40 mouse cellular contexts compared by ENCODE assay signal in the genomic region with DNA sequence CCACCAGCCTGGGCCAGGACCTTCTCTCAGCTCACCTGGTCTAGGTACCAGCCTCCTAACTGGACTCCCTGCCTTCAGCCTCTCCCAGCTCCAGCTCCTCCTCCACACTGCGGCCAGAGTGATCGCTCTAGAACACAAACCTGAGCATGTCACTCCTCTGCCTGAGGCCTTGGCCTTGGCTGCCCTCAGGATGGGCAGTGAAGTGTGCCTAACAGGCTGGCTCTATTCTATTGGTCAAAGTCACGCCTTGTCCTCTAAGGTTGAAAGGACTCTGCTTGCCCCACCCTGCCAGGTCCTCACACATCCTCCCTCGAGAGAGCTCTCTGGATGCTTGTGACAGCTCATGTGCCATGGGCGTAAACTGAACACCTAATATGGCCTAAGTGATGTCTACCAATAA. TPM values are rescaled to one million over a fixed set of nuclear protein-coding genes. Genes with fewer than 3 reads are reported as not detected.
A peak's percentile ranks its signal among the peaks of the same experiment; 100 is the strongest.
DNase-seq lines count a peak whose midpoint lies in the region; ATAC-seq and TF ChIP-seq lines count a peak whose summit lies in the region.
"Had no signal": no experiment of that assay in that cellular context is flagged by ENCODE, and none has a peak within 500 bp of the region (broad histone marks: within the 10 kb centered on the region; RNA-seq: fewer than 3 reads in every experiment).

No protein-coding gene starts in this region.

- H3K27me3 ChIP-seq in kidney, embryonic 15.5 days = peaks cover 15% of the 10 kb centered on the region
- H3K27me3 ChIP-seq in kidney, adult 2 months (replicated peaks; ENCODE audit: control insufficient read depth, insufficient read depth, low read length) = no peaks in the 10 kb centered on the region
- peaks cover 11% of the 10 kb centered on the region for H3K27me3 ChIP-seq in kidney, embryonic 16.5 days (ENCODE audit: insufficient read depth, low read length)

- WGBS in kidney, embryonic 15.5 days = 61% methylated on average over 5 of the region's 5 CpGs
- 44% methylated on average over 5 of the region's 5 CpGs for WGBS in kidney, adult 2 months
- WGBS in kidney, embryonic 16.5 days = 61% methylated on average over 5 of the region's 5 CpGs

- no peak for TF ChIP-seq CTCF in kidney, adult 2 months (conservative IDR thresholded peaks at IDR 0.05; ENCODE audit: insufficient read depth, insufficient read length, low read depth, low read length)

- ATAC-seq in kidney, embryonic 15.5 days (replicated peaks; ENCODE audit: low FRiP score) = no peak
- peak; percentile 29 for ATAC-seq in kidney, embryonic 16.5 days (ENCODE audit: low FRiP score, low TSS enrichment)
- no peak for ATAC-seq in megakaryocyte, adult 5-6 weeks (ENCODE audit: poor library complexity, severe bottlenecking)
- ATAC-seq: activated CD4-positive, CD25-positive, alpha-beta regulatory T cell, adult 4 months; CD4-positive, CD25-positive, alpha-beta regulatory T cell, adult 4 months; forebrain, embryonic 15.5 days; hindbrain, postnatal 0 days; intestine, embryonic 16.5 days had no signal

- DNase-seq in kidney, adult 18-20 months = peak; percentile 70
- DNase-seq in kidney, adult 2 months = peak; percentile 88
- peak; percentile 81 to 83 for DNase-seq in kidney, postnatal 36 days
- DNase-seq in right cerebral cortex, postnatal 25 days = no peak
- DNase-seq: adrenal gland, adult 8-10 months; cerebellum, adult 8-10 months; heart, adult 18-20 months; heart, postnatal 36 days; left cerebral cortex, postnatal 4 days; liver, embryonic 13.5 days; lung, embryonic 14.5 days; midbrain, embryonic 14.5 days; right cerebral cortex, postnatal 14 days; thymus, postnatal 14 days had no signal

- H3K36me3 ChIP-seq in kidney, embryonic 15.5 days = peaks cover 70% of the 10 kb centered on the region
- H3K36me3 ChIP-seq in kidney, adult 2 months (ENCODE audit: control insufficient read depth, insufficient read depth, low read length) = no peaks in the 10 kb centered on the region
- peaks cover 41% of the 10 kb centered on the region for H3K36me3 ChIP-seq in kidney, embryonic 16.5 days (ENCODE audit: insufficient read depth, low read length)

- H3K9ac ChIP-seq in kidney, embryonic 15.5 days = no peak overlapping the region
- H3K9ac ChIP-seq in kidney, embryonic 16.5 days (replicated peaks; ENCODE audit: low read length) = no peak overlapping the region
- H3K9ac ChIP-seq: embryonic facial prominence, embryonic 13.5 days; forebrain, embryonic 15.5 days; hindbrain, embryonic 12.5 days; liver, embryonic 13.5 days; lung, embryonic 14.5 days had no signal

- no peak for TF ChIP-seq POLR2A in kidney, adult 2 months (IDR thresholded peaks at IDR 0.05; ENCODE audit: low read depth, low read length)

- no peaks in the 10 kb centered on the region for H3K9me3 ChIP-seq in kidney, embryonic 15.5 days (replicated peaks)
- H3K9me3 ChIP-seq in kidney, embryonic 16.5 days (ENCODE audit: low read length) = no peaks in the 10 kb centered on the region
- H3K9me3 ChIP-seq: embryonic facial prominence, embryonic 13.5 days; forebrain, embryonic 10.5 days; forebrain, embryonic 15.5 days; hindbrain, embryonic 12.5 days; liver, embryonic 13.5 days had no signal

- H3K27ac ChIP-seq in kidney, embryonic 15.5 days = no peak overlapping the region
- H3K27ac ChIP-seq in kidney, adult 2 months (ENCODE audit: insufficient read depth, low read depth, low read length) = no peak overlapping the region
- H3K27ac ChIP-seq in kidney, embryonic 16.5 days (ENCODE audit: low read length) = no peak overlapping the region
- H3K27ac ChIP-seq: embryonic facial prominence, embryonic 13.5 days; forebrain, embryonic 10.5 days; forebrain, embryonic 15.5 days; hindbrain, embryonic 12.5 days; hindbrain, postnatal 0 days; layer of hippocampus, adult 2 months; liver, embryonic 13.5 days; macrophage had no signal

- H3K4me3 ChIP-seq in kidney, embryonic 15.5 days (replicated peaks) = no peak overlapping the region
- no peak overlapping the region for H3K4me3 ChIP-seq in kidney, adult 2 months (ENCODE audit: insufficient read depth, low read depth, low read length)
- no peak overlapping the region for H3K4me3 ChIP-seq in kidney, embryonic 16.5 days (ENCODE audit: low read length)
- H3K4me3 ChIP-seq: embryonic facial prominence, embryonic 13.5 days; forebrain, embryonic 10.5 days; forebrain, embryonic 15.5 days; hindbrain, embryonic 12.5 days; layer of hippocampus, adult 2 months; liver, embryonic 13.5 days had no signal

- no peak overlapping the region for H3K4me2 ChIP-seq in kidney, embryonic 15.5 days
- no peak overlapping the region for H3K4me2 ChIP-seq in kidney, embryonic 16.5 days (replicated peaks; ENCODE audit: low read depth, low read length)
- H3K4me2 ChIP-seq: embryonic facial prominence, embryonic 13.5 days; forebrain, embryonic 15.5 days; heart, embryonic 11.5 days; hindbrain, embryonic 12.5 days; liver, embryonic 13.5 days; lung, embryonic 14.5 days had no signal

- H3K4me1 ChIP-seq in kidney, embryonic 15.5 days = peaks cover 32% of the 10 kb centered on the region
- H3K4me1 ChIP-seq in kidney, adult 2 months (ENCODE audit: control insufficient read depth, insufficient read depth, low read length) = no peaks in the 10 kb centered on the region
- peaks cover 9% of the 10 kb centered on the region for H3K4me1 ChIP-seq in kidney, embryonic 16.5 days (ENCODE audit: insufficient read depth, low read length)

RNA-seq across cellular contexts. Expression of gene Doc2a, which starts 6.2 kb away (rescaled TPM):
- polyA plus RNA-seq in kidney, embryonic 15.5 days (2015; fragmentation: Nextera tagmentation; extraction: Ambion mirVana) = 6.6 and 11.4 TPM in 2 replicates
- polyA plus RNA-seq in kidney, adult 2 months (2012; rRNA removed) = 0.15 and 0.33 TPM in 2 replicates
- 7.8 and 8.7 TPM in 2 replicates for polyA plus RNA-seq in kidney, embryonic 16.5 days (2015; fragmentation: Nextera tagmentation; extraction: Ambion mirVana)
- not detected in 2 replicates for total RNA-seq in megakaryocyte, adult 5-6 weeks (2015)
- total RNA-seq in megakaryocyte, adult 5-6 weeks (2017) = not detected in 2 replicates
- total RNA-seq: common myeloid progenitor, adult 5-6 weeks; gastrocnemius, adult 18-20 months; gastrocnemius, postnatal 36 days; heart, adult 18-20 months; heart, postnatal 36 days; monocyte, adult 5-6 weeks had no signal
- polyA plus RNA-seq: activated CD4-positive, CD25-positive, alpha-beta regulatory T cell, adult 4 months; CD4-positive, CD25-positive, alpha-beta regulatory T cell, adult 4 months; heart, embryonic 16.5 days; urinary bladder, adult 2 months had no signal

RNA-seq across cellular contexts. Expression of gene Hirip3, which starts 8.3 kb away (rescaled TPM):
- polyA plus RNA-seq in kidney, embryonic 15.5 days (2015; fragmentation: Nextera tagmentation; extraction: Ambion mirVana) = 36.8 and 40.1 TPM in 2 replicates
- 4.2 and 6.6 TPM in 2 replicates for polyA plus RNA-seq in kidney, adult 2 months (2012; rRNA removed)
- polyA plus RNA-seq in kidney, embryonic 16.5 days (2015; fragmentation: Nextera tagmentation; extraction: Ambion mirVana) = 32.6 and 42.7 TPM in 2 replicates
- 14.6 and 22.0 TPM in 2 replicates for total RNA-seq in megakaryocyte, adult 5-6 weeks (2015)
- 147 and 164 TPM in 2 replicates for total RNA-seq in megakaryocyte, adult 5-6 weeks (2017)

RNA-seq across cellular contexts. Expression of gene Ino80e, which starts 8.7 kb away (rescaled TPM):
- 88.9 and 91.0 TPM in 2 replicates for polyA plus RNA-seq in kidney, embryonic 15.5 days (2015; fragmentation: Nextera tagmentation; extraction: Ambion mirVana)
- polyA plus RNA-seq in kidney, adult 2 months (2012; rRNA removed) = 39.6 and 47.0 TPM in 2 replicates
- 75.3 and 88.0 TPM in 2 replicates for polyA plus RNA-seq in kidney, embryonic 16.5 days (2015; fragmentation: Nextera tagmentation; extraction: Ambion mirVana)
- 42.5 and 51.5 TPM in 2 replicates for total RNA-seq in megakaryocyte, adult 5-6 weeks (2015)
- total RNA-seq in megakaryocyte, adult 5-6 weeks (2017) = 21.3 and 46.4 TPM in 2 replicates

RNA-seq across cellular contexts. Expression of gene 4930451I11Rik, which starts 22.0 kb away (rescaled TPM):
- not detected in 2 replicates for polyA plus RNA-seq in kidney, embryonic 15.5 days (2015; fragmentation: Nextera tagmentation; extraction: Ambion mirVana)
- polyA plus RNA-seq in kidney, adult 2 months (2012; rRNA removed) = 0.46 TPM in 1 of 2 replicates, not detected in the other
- polyA plus RNA-seq in kidney, embryonic 16.5 days (2015; fragmentation: Nextera tagmentation; extraction: Ambion mirVana) = not detected in 2 replicates
- not detected in 2 replicates for total RNA-seq in megakaryocyte, adult 5-6 weeks (2015)
- not detected in 2 replicates for total RNA-seq in megakaryocyte, adult 5-6 weeks (2017)
- total RNA-seq: adrenal gland, adult 8-10 months; adrenal gland, postnatal 4 days; common myeloid progenitor, adult 5-6 weeks; gastrocnemius, adult 18-20 months; gastrocnemius, postnatal 36 days; heart, adult 18-20 months; heart, postnatal 36 days; hindbrain, postnatal 0 days; layer of hippocampus, adult 2 months; layer of hippocampus, postnatal 14 days; left cerebral cortex, postnatal 4 days; monocyte, adult 5-6 weeks had no signal
- polyA plus RNA-seq: activated CD4-positive, CD25-positive, alpha-beta regulatory T cell, adult 4 months; CD4-positive, CD25-positive, alpha-beta regulatory T cell, adult 4 months; embryonic facial prominence, embryonic 13.5 days; forebrain, embryonic 10.5 days; forebrain, embryonic 15.5 days; frontal cortex, adult 2 months; heart, embryonic 11.5 days; heart, embryonic 16.5 days; hindbrain, embryonic 12.5 days; intestine, embryonic 16.5 days; limb, embryonic 14.5 days; liver, embryonic 13.5 days; lung, embryonic 14.5 days; macrophage; midbrain, embryonic 14.5 days; neural tube, embryonic 14.5 days; stomach, embryonic 16.5 days; urinary bladder, adult 2 months had no signal

RNA-seq across cellular contexts. Expression of gene Taok2, which starts 31.0 kb away (rescaled TPM):
- 45.8 and 54.2 TPM in 2 replicates for polyA plus RNA-seq in kidney, embryonic 15.5 days (2015; fragmentation: Nextera tagmentation; extraction: Ambion mirVana)
- polyA plus RNA-seq in kidney, adult 2 months (2012; rRNA removed) = 56.5 and 75.2 TPM in 2 replicates
- 58.6 and 59.9 TPM in 2 replicates for polyA plus RNA-seq in kidney, embryonic 16.5 days (2015; fragmentation: Nextera tagmentation; extraction: Ambion mirVana)
- 14.3 and 19.0 TPM in 2 replicates for total RNA-seq in megakaryocyte, adult 5-6 weeks (2015)
- total RNA-seq in megakaryocyte, adult 5-6 weeks (2017) = 26.8 and 32.0 TPM in 2 replicates
